Mouse (Mus musculus) kidney, postnatal 36 days (tissue): ENCODE measurements at regions not wholly inside any gene's neighbourhood (a gene's known extent, or its start where the extent isn't known, plus 50 kb on each side); places are given as distances from the start of the nearest gene placed in this dataset.

Experiments
- DNase-seq, 2 experiments: peaks; one replicate each; pipeline ENCODE4 v3.0.0; 2021 to 2022; ENCODE audit warnings: mixed read lengths in 2 of 2

DNA sequence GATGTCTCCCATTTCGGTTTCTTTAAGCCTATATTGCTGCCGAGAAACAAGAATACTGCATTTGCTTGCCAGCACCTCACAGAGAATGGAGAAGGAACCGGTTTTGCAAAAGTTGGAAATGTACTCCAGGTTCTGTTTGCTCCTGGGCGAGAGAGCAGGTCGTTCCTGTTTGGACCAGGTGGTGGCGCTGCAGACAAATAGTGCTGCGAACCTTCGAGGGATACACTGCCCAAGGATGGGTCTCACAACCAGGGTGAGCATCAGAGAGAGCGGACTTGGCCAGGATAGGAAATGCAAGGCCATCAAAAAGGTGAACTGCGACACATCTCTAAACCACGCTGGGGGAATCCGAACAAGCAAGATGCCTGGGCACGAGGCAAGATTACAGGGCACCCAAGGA is 54.0 kb upstream of the Ets2 start:
- peak; percentile 65 to 88 for DNase-seq

DNA sequence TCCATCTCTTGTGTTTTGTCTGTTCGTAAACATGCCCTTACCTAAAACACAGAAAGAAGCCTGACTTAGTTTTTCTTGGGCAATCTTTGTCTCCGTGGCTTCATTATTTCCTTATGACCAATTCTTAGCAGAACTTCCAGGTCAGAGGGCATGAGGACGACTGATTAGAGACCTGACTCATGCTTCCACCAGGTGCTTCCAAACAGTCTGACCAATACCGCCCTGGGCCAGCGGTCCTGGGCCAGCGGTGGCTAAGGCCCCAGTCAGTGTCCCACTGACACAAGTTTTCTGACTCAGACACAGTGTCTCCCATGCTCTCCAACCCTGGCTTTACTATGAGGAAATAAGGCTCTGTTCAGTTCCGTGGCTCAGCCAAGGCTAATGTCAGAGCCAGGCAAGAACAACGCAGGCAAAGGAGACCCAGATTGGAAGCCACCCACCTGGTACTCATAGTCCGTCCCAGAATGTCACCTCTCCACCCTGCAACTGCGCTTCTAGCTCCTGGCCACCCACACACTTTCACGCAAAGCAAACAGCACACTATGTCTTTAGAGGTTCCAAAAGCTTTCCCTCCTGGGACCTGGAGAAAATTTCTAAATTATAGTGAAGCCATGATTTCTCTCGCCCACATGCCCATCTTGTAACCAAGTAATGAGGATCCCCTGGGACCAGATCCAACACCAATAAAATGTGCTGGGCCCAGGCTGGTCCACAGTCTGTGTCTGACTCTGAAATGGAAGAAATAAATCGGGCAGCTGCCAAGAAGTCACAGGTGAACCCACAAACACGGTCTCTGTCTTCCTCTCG is 56.6 kb upstream of the Erg start:
- no peak for DNase-seq

DNA sequence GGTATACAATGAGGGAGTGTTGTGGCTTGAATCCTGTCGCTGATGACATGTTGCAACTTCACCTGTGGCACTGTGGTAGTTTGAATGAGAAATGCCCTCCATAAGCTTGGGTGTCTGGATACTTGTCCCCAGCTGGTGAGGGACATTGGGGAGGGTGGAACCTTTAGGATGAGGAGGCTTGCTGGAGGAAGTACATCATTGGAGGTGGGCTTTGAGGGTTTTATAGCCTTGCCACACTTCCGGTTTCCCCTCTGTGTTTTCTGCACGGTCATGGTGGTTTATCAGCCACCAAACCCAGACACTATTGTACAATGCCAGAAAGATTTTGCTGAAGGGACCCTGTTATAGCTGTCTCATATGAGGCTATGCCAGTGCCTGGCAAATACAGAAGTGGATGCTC is 54.3 kb upstream of the Erg start:
- DNase-seq: no peak

DNA sequence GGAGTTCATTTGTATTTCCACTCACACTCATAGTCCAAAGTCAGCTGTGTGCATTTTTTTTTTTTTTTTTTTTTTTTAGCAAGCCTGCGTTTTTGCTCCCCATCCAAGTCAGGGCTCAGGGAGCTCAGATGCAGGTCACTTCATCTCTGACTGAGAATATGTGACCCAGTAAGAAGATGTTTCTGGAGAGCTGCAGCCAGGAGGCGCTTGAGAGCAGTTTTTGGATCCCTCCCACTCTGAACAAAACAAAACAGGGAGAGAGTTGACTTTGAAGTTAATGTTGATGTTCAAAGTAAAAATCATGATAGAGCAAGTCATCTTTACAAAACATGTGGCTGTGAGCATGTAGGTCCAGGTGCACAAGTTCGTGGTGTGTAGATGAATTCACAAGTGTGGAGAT is 53.3 kb upstream of the Erg start:
- peak in 1 of 2 experiments; percentile 14 for DNase-seq

DNA sequence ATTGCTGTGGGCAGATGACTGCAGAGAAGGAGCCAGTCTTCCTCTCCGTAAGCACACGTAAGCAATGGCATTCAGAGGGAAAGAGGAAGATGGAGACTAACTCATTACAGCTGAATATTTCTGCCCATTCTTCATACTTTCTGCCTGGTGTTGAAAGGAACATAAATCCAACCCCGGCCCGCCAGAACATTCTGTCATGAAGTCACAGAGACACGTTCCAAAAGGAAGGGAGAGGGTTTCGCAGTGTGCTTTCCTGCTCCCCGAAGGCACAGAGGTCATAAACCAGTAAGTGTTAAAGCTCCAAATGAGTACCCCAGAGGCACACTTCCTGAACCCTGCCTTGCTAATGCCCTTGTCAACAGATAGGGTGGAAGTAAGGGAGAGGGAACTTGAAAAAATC is 51.5 kb upstream of the Erg start:
- DNase-seq: no peak

DNA sequence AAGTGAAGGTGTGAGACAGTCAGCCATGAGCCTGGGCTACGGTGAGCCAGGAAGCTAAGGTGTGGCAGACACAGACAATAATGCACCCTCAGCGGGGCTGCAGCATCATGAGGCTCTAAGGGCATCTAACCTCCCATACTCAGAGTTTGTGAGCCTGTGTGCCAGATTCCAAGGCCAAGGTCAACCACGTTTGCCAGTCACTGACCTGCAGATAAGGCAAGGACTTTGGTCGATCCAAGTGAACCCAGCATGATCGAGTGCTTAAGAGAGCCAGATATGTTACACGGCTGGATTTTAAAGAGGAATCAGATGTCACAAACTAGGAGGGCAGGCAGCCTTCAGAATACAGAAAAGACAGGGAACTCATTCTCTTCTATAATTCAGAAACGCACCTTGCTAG is 50.2 kb upstream of the Erg start:
- DNase-seq: no peak
